Mouse (Mus musculus): Measurements from ENCODE around the gene Mkrn1. TPM values are rescaled to one million over a fixed set of nuclear protein-coding genes. Genes with fewer than 3 reads are reported as not detected.

Gene Mkrn1
- polyA plus RNA-seq, 1 experiment from 2014 or later = 58.7 TPM

DNA sequence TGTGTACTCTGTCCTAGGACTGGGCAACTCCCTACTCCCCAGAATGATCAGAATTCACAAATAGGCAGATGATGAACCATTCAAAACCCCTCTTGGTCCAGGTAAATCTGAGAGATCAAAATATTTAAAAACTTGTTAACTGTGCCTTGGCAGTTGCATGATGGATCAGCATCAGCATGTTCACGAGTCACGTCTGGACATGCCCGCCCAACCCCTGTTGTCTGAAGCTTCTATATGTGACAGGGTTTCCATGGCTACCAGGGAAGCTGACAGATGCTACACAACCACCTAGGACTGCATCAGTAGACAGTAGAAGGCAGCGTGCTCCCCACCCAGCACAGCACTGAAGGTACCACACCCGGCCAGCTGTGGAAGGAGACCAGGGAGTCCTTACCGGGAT, 71.3 kb downstream of the Mkrn1 start:
- ATAC-seq (no peak), DNase-seq (ENCODE audit: low read depth, low spot score) (no peak)
- TF ChIP-seq CTCF (IDR thresholded peaks at IDR 0.05) = no peak
- in situ Hi-C loops (cut with MboI; ENCODE audit: low pct_unique_long_range_greater_than_20kb) = no loop called here
- ChIA-PET CTCF (interaction anchor here (1.3 kb wide), 1 partner anchor 16 kb away, joined by 3 read pairs; no protein-coding TSS in a partner anchor), POLR2A (no interaction called here)
- H3K27me3 ChIP-seq = no peaks in the 10 kb centered on the region

DNA sequence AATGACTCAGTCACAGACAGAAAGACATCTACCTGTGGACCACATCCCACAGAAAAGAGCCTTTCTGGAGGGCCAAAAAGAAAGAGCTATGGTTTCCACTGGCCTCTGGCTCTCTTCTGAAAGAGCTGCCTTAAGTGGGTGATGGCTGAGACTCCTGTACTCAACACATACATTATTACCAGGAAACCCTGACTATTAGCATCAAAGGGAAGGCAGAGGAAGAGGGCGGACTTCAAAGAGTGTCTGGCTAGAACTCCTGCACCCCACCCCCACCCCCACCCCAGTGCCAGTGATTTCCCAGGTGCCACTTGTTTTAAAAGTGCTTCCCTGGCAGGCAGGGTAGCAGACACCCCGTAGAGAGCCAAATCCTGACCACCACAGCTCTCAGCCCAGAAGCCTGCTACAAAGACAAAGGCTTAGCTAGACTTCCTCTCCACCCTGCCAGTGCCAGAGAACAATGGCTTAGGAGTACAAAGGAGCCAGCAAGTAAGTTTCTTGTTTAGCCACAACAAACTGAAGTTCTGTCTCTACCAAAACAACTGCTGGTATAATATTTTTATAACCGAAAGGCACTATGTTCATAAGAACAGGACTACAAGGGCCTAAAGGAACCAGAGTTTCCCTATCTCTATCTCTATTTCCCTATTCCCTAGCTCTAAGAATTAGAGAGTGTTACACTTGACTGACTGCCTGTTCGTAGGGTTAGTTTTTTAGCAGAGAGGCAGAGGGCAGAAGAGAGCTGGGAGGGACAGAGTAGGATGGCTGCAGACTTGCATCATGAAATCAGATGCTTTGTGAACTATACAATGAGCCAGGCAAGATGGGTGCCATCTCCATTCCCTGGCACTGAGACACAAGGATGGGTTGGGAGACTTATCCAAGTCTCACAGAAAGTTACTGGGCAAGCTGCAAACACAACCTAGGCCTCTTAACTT, 72.1 kb downstream of the Mkrn1 start:
- no peak for TF ChIP-seq CTCF (IDR thresholded peaks at IDR 0.05)
- ChIA-PET POLR2A (no interaction called here), CTCF (interaction anchor here (1.1 to 1.3 kb wide), 2 partner anchors 16 to 161 kb away, joined by 3 read pairs; no protein-coding TSS in a partner anchor)
- H3K27me3 ChIP-seq = no peaks in the 10 kb centered on the region
- ATAC-seq = no peak
- in situ Hi-C loops (cut with MboI; ENCODE audit: low pct_unique_long_range_greater_than_20kb) = no loop called here
- no peak for DNase-seq (ENCODE audit: low read depth, low spot score)

Other genes starting within 250 kb of the Mkrn1 start
- gene Kdm7a, start 213.7 kb downstream of the Mkrn1 start, polyA plus RNA-seq (2021) = 11.2 TPM
- 71.7 TPM for gene Slc37a3, start 42.8 kb downstream of the Mkrn1 start, polyA plus RNA-seq (2021)
- gene Rab19, start 39.3 kb downstream of the Mkrn1 start, polyA plus RNA-seq (2021) = 0.15 TPM
- gene Dennd2a, start 137.4 kb upstream of the Mkrn1 start, polyA plus RNA-seq (2021) = 52.7 TPM
- gene Adck2, start 153.4 kb upstream of the Mkrn1 start, polyA plus RNA-seq (2021) = 19.6 TPM
- gene Gm42420, start 165.3 kb upstream of the Mkrn1 start, polyA plus RNA-seq (2021) = 2.2 TPM
- 219 TPM for gene Ndufb2, start 172.1 kb upstream of the Mkrn1 start, polyA plus RNA-seq (2021)